Mouse (Mus musculus) testis, adult 2 months (tissue): ENCODE measurements at regions not wholly inside any gene's neighbourhood (a gene's known extent, or its start where the extent isn't known, plus 50 kb on each side); places are given as distances from the start of the nearest gene placed in this dataset.

Source experiments
- CTCF ChIP-seq: fragments of 200-500 bp; IDR thresholded peaks from 2 replicates; pipeline ENCODE4 v1.5.1; 2012; ENCODE audit warnings: low read depth, mild to moderate bottlenecking, inconsistent platforms, low read length, moderate library complexity; ENCODE audit not compliant: control insufficient read depth, insufficient read depth, insufficient replicate concordance
- POLR2A ChIP-seq: fragments of 200-500 bp; IDR thresholded peaks from 2 replicates; pipeline ENCODE4 v1.6.1; 2012; ENCODE audit warnings: low read depth, mild to moderate bottlenecking, inconsistent platforms, low read length, moderate library complexity; ENCODE audit not compliant: control insufficient read depth

- no peak for TF ChIP-seq POLR2A
- no peak for TF ChIP-seq CTCF
Measured at GRCm38 (mm10) chr16:30743566-30743965, 144.0 kb downstream of the Fam43a start.
